Mouse (Mus musculus) midbrain, embryonic 13.5 days (tissue): ENCODE measurements around the gene Sema5a. TPM values are rescaled to one million over a fixed set of nuclear protein-coding genes. Genes with fewer than 3 reads are reported as not detected.
"Not testable (repeated sequence)": the region's sequence is repeated elsewhere in the genome, so short reads cannot be mapped to it uniquely, and the experiment has no call there.

Source experiments
- ATAC-seq: fragments of 200-750 bp; cut with Nextera tagmentation; 2 replicates; pipeline ENCODE4 v1.8.0; 2017; ENCODE audit warnings: mild to moderate bottlenecking, moderate TSS enrichment, moderate library complexity
- H3K27ac ChIP-seq: fragments of 300-500 bp; sonication (generic); 2 replicates; pipeline ENCODE4 v1.5.1; 2015; ENCODE audit warnings: inconsistent platforms, mild to moderate bottlenecking, moderate library complexity
- H3K27me3 ChIP-seq: fragments of 300-500 bp; sonication (generic); 2 replicates; pipeline ENCODE4 v1.6.1; 2015; ENCODE audit warnings: mild to moderate bottlenecking, inconsistent platforms
- H3K36me3 ChIP-seq: fragments of 300-500 bp; sonication (generic); 2 replicates; pipeline ENCODE4 v1.6.1; 2015; ENCODE audit warnings: mild to moderate bottlenecking, inconsistent platforms
- H3K4me1 ChIP-seq: fragments of 300-500 bp; sonication (generic); replicated peaks from 2 replicates; pipeline ENCODE4 v1.6.1; 2015; ENCODE audit warnings: inconsistent platforms
- H3K4me2 ChIP-seq: fragments of 300-500 bp; sonication (generic); replicated peaks from 2 replicates; pipeline ENCODE4 v1.6.1; 2015; ENCODE audit warnings: moderate library complexity, mild to moderate bottlenecking, inconsistent platforms
- H3K4me3 ChIP-seq: fragments of 300-500 bp; sonication (generic); replicated peaks from 2 replicates; pipeline ENCODE4 v1.5.1; 2015; ENCODE audit warnings: mild to moderate bottlenecking, inconsistent platforms
- H3K9ac ChIP-seq: fragments of 300-500 bp; sonication (generic); replicated peaks from 2 replicates; pipeline ENCODE4 v1.6.1; 2015; ENCODE audit warnings: mild to moderate bottlenecking, inconsistent platforms
- H3K9me3 ChIP-seq: fragments of 300-500 bp; sonication (generic); 2 replicates; pipeline ENCODE4 v1.6.1; 2016; ENCODE audit warnings: mild to moderate bottlenecking, inconsistent platforms
- WGBS: fragments of 180-500 bp; shearing (Covaris S2); methylation state at CpG from one replicate; pipeline ENCODE4 v1.1.7; 2015; 5-methylcytosine and 5-hydroxymethylcytosine counted together
- polyA plus RNA-seq: library from polyadenylated mRNA; unstranded; fragments of >200 nt; fragmentation: Nextera tagmentation; extraction: Ambion mirVana; gene quantifications from 2 replicates; pipeline ENCODE4 v1.2.1, GENCODE M21; 2015

The Sema5a gene
- 5.4 and 8.9 TPM in 2 replicates for polyA plus RNA-seq

GRCm38 (mm10) chr15:32244344-32244955 lies at the start of gene Sema5a:
TSS of gene Sema5a (plus strand) at chr15:32244810.
- Histone ChIP-seq H3K9ac (peak within 1 kb of the TSS; percentile 60), H3K36me3 (no peaks in the 10 kb centered on the region), H3K4me3 (peak within 1 kb of the TSS; percentile 55), H3K4me2 (peak within 1 kb of the TSS; percentile 94), H3K9me3 (no peaks in the 10 kb centered on the region), H3K4me1 (peaks cover 18% of the 10 kb centered on the region), H3K27me3 (peaks cover 16% of the 10 kb centered on the region), H3K27ac (no peak within 1 kb of the TSS)
- peak; percentile 92 for ATAC-seq
- WGBS, result under 1% methylated on average over 23 of the region's 45 CpGs

- Histone ChIP-seq H3K9me3 (no peaks in the 10 kb centered on the region), H3K9ac (no peak overlapping the region)
Measured at GRCm38 (mm10) chr15:32198076-32198475, 46.5 kb upstream of the Sema5a start.

GRCm38 (mm10) chr15:32198561-32198960 lies 46.0 kb upstream of the Sema5a start:
- Histone ChIP-seq H3K4me2 (no peak overlapping the region), H3K4me1 (0 out of 2 replicates have a peak, but pooled peaks cover 3% of the 10 kb centered on the region), H3K9ac (no peak overlapping the region), H3K36me3 (no peaks in the 10 kb centered on the region), H3K4me3 (no peak overlapping the region), H3K27me3 (no peaks in the 10 kb centered on the region), H3K27ac (no peak overlapping the region), H3K9me3 (no peaks in the 10 kb centered on the region)
- WGBS, result 77% methylated on average over 5 of the region's 5 CpGs
- no peak for ATAC-seq

More at GRCm38 (mm10) chr15:32198076-32198475, 46.5 kb upstream of the Sema5a start:
- WGBS, result 77% methylated on average over 9 of the region's 9 CpGs
- H3K4me2 ChIP-seq, result no peak overlapping the region
- no peaks in the 10 kb centered on the region for H3K36me3 ChIP-seq
- no peak overlapping the region for H3K4me3 ChIP-seq
- ATAC-seq, result no peak
- H3K27me3 ChIP-seq, result no peaks in the 10 kb centered on the region
- 0 out of 2 replicates have a peak, but pooled peaks cover 3% of the 10 kb centered on the region for H3K4me1 ChIP-seq
- H3K27ac ChIP-seq, result no peak overlapping the region

- H3K9me3 ChIP-seq, result no peaks in the 10 kb centered on the region
- no peak overlapping the region for H3K4me3 ChIP-seq
- H3K9ac ChIP-seq, result no peak overlapping the region
- no peak for ATAC-seq
- no peaks in the 10 kb centered on the region for H3K27me3 ChIP-seq
- WGBS, result 86% methylated on average over 5 of the region's 5 CpGs
- H3K4me1 ChIP-seq, result no peaks in the 10 kb centered on the region
- no peaks in the 10 kb centered on the region for H3K36me3 ChIP-seq
- no peak overlapping the region for H3K4me2 ChIP-seq
- no peak overlapping the region for H3K27ac ChIP-seq
Measured at GRCm38 (mm10) chr15:32203242-32203641, 41.4 kb upstream of the Sema5a start.

GRCm38 (mm10) chr15:32204908-32205307 lies 39.7 kb upstream of the Sema5a start:
- H3K36me3 ChIP-seq, result no peaks in the 10 kb centered on the region
- 96% methylated on average over 10 of the region's 10 CpGs for WGBS
- no peak overlapping the region for H3K27ac ChIP-seq
- ATAC-seq, result no peak
- no peak overlapping the region for H3K4me3 ChIP-seq
- no peaks in the 10 kb centered on the region for H3K27me3 ChIP-seq
- no peak overlapping the region for H3K4me2 ChIP-seq
- H3K9ac ChIP-seq, result no peak overlapping the region
- no peaks in the 10 kb centered on the region for H3K9me3 ChIP-seq
- no peaks in the 10 kb centered on the region for H3K4me1 ChIP-seq

GRCm38 (mm10) chr15:32214687-32215086 lies 29.9 kb upstream of the Sema5a start:
- H3K27me3 ChIP-seq, ATAC-seq, H3K4me1 ChIP-seq, H3K9ac ChIP-seq, H3K9me3 ChIP-seq, H3K4me3 ChIP-seq, H3K4me2 ChIP-seq, H3K36me3 ChIP-seq, H3K27ac ChIP-seq: not testable (repeated sequence)
- WGBS, result 94% methylated on average over 10 of the region's 10 CpGs

- Histone ChIP-seq H3K27ac (no peak overlapping the region), H3K4me3 (no peak overlapping the region), H3K9me3 (no peaks in the 10 kb centered on the region), H3K4me1 (no peaks in the 10 kb centered on the region), H3K27me3 (no peaks in the 10 kb centered on the region), H3K9ac (no peak overlapping the region), H3K36me3 (no peaks in the 10 kb centered on the region), H3K4me2 (no peak overlapping the region)
- 92% methylated on average over 7 of the region's 7 CpGs for WGBS
- no peak for ATAC-seq
Measured at GRCm38 (mm10) chr15:32223028-32223427, 21.6 kb upstream of the Sema5a start.

GRCm38 (mm10) chr15:32225394-32225793 lies 19.2 kb upstream of the Sema5a start:
- ATAC-seq, result no peak
- H3K9me3 ChIP-seq, result no peaks in the 10 kb centered on the region
- H3K4me2 ChIP-seq, result no peak overlapping the region
- WGBS, result 89% methylated on average over 3 of the region's 3 CpGs
- H3K36me3 ChIP-seq, result no peaks in the 10 kb centered on the region
- H3K27ac ChIP-seq, result no peak overlapping the region
- H3K27me3 ChIP-seq, result no peaks in the 10 kb centered on the region
- H3K9ac ChIP-seq, result no peak overlapping the region
- H3K4me3 ChIP-seq, result no peak overlapping the region
- H3K4me1 ChIP-seq, result no peaks in the 10 kb centered on the region

- Histone ChIP-seq H3K36me3 (no peaks in the 10 kb centered on the region), H3K4me1 (no peaks in the 10 kb centered on the region), H3K4me3 (no peak overlapping the region), H3K9me3 (no peaks in the 10 kb centered on the region), H3K27me3 (no peaks in the 10 kb centered on the region), H3K27ac (no peak overlapping the region), H3K4me2 (no peak overlapping the region), H3K9ac (no peak overlapping the region)
- no peak for ATAC-seq
- WGBS, result 87% methylated on average over 6 of the region's 6 CpGs
Measured at GRCm38 (mm10) chr15:32226381-32226780, 18.2 kb upstream of the Sema5a start.

GRCm38 (mm10) chr15:32226888-32227395 lies 17.7 kb upstream of the Sema5a start:
- Histone ChIP-seq H3K4me3 (no peak overlapping the region), H3K4me1 (no peaks in the 10 kb centered on the region), H3K9ac (no peak overlapping the region), H3K4me2 (no peak overlapping the region), H3K27me3 (no peaks in the 10 kb centered on the region), H3K9me3 (no peaks in the 10 kb centered on the region), H3K36me3 (no peaks in the 10 kb centered on the region), H3K27ac (no peak overlapping the region)
- no peak for ATAC-seq
- 89% methylated on average over 7 of the region's 7 CpGs for WGBS

- H3K4me2 ChIP-seq, result no peak overlapping the region
- no peaks in the 10 kb centered on the region for H3K4me1 ChIP-seq
- no peak overlapping the region for H3K27ac ChIP-seq
- no peak for ATAC-seq
- H3K4me3 ChIP-seq, result no peak overlapping the region
- no peak overlapping the region for H3K9ac ChIP-seq
- no peaks in the 10 kb centered on the region for H3K36me3 ChIP-seq
- no peaks in the 10 kb centered on the region for H3K9me3 ChIP-seq
- no peaks in the 10 kb centered on the region for H3K27me3 ChIP-seq
- 91% methylated on average over 2 of the region's 2 CpGs for WGBS
Measured at GRCm38 (mm10) chr15:32230066-32230465, 14.5 kb upstream of the Sema5a start.

- no peak overlapping the region for H3K9ac ChIP-seq
- H3K4me2 ChIP-seq, result no peak overlapping the region
- H3K4me3 ChIP-seq, result no peak overlapping the region
- H3K9me3 ChIP-seq, result no peaks in the 10 kb centered on the region
- no peaks in the 10 kb centered on the region for H3K27me3 ChIP-seq
- ATAC-seq, result no peak
- 92% methylated on average over 3 of the region's 3 CpGs for WGBS
- no peak overlapping the region for H3K27ac ChIP-seq
- no peaks in the 10 kb centered on the region for H3K4me1 ChIP-seq
- no peaks in the 10 kb centered on the region for H3K36me3 ChIP-seq
Measured at GRCm38 (mm10) chr15:32232189-32232588, 12.4 kb upstream of the Sema5a start.

GRCm38 (mm10) chr15:32232666-32233141 lies 11.9 kb upstream of the Sema5a start:
- not testable (repeated sequence) for H3K27ac ChIP-seq, ATAC-seq, H3K4me1 ChIP-seq, H3K4me3 ChIP-seq, H3K27me3 ChIP-seq, H3K4me2 ChIP-seq, H3K36me3 ChIP-seq, H3K9me3 ChIP-seq, H3K9ac ChIP-seq
- 20% methylated on average over 8 of the region's 8 CpGs for WGBS
